Mouse (Mus musculus) CH12.LX (cell line): ENCODE data around the gene Ephx1.
"Not testable (repeated sequence)": the region's sequence is repeated elsewhere in the genome, so short reads cannot be mapped to it uniquely, and the experiment has no call there.

Experiments
- CTCF ChIP-seq, 2 experiments: IDR thresholded peaks in 1 of 2; conservative IDR thresholded peaks in 1 of 2; 2 replicates each; pipeline ENCODE4 v1.5.1; 2011 to 2012; ENCODE audit warnings: low read depth in 2 of 2, low read length in 2 of 2, improper control_type of control experiment in 1 of 2, inconsistent platforms in 1 of 2, mild to moderate bottlenecking in 1 of 2, moderate library complexity in 1 of 2
- EP300 ChIP-seq: IDR thresholded peaks from 2 replicates; pipeline ENCODE4 v1.6.1; 2011; ENCODE audit warnings: low read length, improper control_type of control experiment
- JUND ChIP-seq: conservative IDR thresholded peaks from 2 replicates; pipeline ENCODE4 v1.6.1; 2011; ENCODE audit warnings: low read depth, low read length, improper control_type of control experiment
- MXI1 ChIP-seq: IDR thresholded peaks from 2 replicates; pipeline ENCODE4 v1.6.1; 2011; ENCODE audit warnings: mild to moderate bottlenecking, low read depth, low read length, improper control_type of control experiment
- MYC ChIP-seq: IDR thresholded peaks from 2 replicates; pipeline ENCODE4 v1.6.1; 2011; ENCODE audit warnings: low read depth, mild to moderate bottlenecking, improper control_type of control experiment, low read length
- USF1 ChIP-seq: IDR thresholded peaks from 2 replicates; pipeline ENCODE4 v1.6.1; 2014; ENCODE audit warnings: low read depth, mild to moderate bottlenecking, inconsistent platforms, low read length, improper control_type of control experiment
- ZKSCAN1 ChIP-seq: IDR thresholded peaks from 2 replicates; pipeline ENCODE4 v1.6.1; 2012; ENCODE audit warnings: low read depth, inconsistent platforms, low read length, improper control_type of control experiment, borderline replicate concordance
- ZMIZ1 ChIP-seq: IDR thresholded peaks from 2 replicates; pipeline ENCODE4 v1.6.1; 2012; ENCODE audit warnings: low read depth, mild to moderate bottlenecking, inconsistent platforms, low read length, improper control_type of control experiment

- not testable (repeated sequence) for TF ChIP-seq MXI1, ZMIZ1, EP300, USF1, MYC, ZKSCAN1, JUND
- TF ChIP-seq CTCF (conservative IDR thresholded peaks at IDR 0.05 in 1 of 2, IDR thresholded peaks at IDR 0.05 in 1 of 2; ENCODE audit: low read depth in 2 of 2, low read length in 2 of 2), result peak in 1 of 2 experiments; percentile 21; a peak in 1 of 4 replicates
These were observed 81.9 kb downstream of the Ephx1 start for GRCm38 (mm10) chr1:180938781-180939180.
